Mouse (Mus musculus) E14TG2a.4 (cell line): ENCODE data around the gene Zcchc7.
A peak's percentile ranks its signal among the peaks of the same experiment; 100 is the strongest.

ENCODE experiments used
- H3K27me3 ChIP-seq: 2 replicates; pipeline ENCODE4 v1.6.1; 2014; ENCODE audit warnings: low read length, control low read depth; ENCODE audit not compliant: insufficient read depth
- H3K36me3 ChIP-seq: 2 replicates; pipeline ENCODE4 v1.6.1; 2014; ENCODE audit warnings: low read length, control low read depth; ENCODE audit not compliant: insufficient read depth
- H3K4me1 ChIP-seq: replicated peaks from 2 replicates; pipeline ENCODE4 v1.6.1; 2014; ENCODE audit warnings: low read depth, low read length, control low read depth
- H3K4me3 ChIP-seq: replicated peaks from 2 replicates; pipeline ENCODE4 v1.5.1; 2014; ENCODE audit warnings: mild to moderate bottlenecking, low read length
- H3K9me3 ChIP-seq: 2 replicates; pipeline ENCODE4 v1.6.1; 2014; ENCODE audit warnings: low read length, control low read depth
- CTCF ChIP-seq: conservative IDR thresholded peaks from 2 replicates; pipeline ENCODE4 v1.5.1; 2014; ENCODE audit warnings: low read length
- POU5F1 ChIP-seq: IDR thresholded peaks from 2 replicates; pipeline ENCODE4 v1.6.1; 2014; ENCODE audit warnings: low read length, borderline replicate concordance

The Zcchc7 gene

DNA sequence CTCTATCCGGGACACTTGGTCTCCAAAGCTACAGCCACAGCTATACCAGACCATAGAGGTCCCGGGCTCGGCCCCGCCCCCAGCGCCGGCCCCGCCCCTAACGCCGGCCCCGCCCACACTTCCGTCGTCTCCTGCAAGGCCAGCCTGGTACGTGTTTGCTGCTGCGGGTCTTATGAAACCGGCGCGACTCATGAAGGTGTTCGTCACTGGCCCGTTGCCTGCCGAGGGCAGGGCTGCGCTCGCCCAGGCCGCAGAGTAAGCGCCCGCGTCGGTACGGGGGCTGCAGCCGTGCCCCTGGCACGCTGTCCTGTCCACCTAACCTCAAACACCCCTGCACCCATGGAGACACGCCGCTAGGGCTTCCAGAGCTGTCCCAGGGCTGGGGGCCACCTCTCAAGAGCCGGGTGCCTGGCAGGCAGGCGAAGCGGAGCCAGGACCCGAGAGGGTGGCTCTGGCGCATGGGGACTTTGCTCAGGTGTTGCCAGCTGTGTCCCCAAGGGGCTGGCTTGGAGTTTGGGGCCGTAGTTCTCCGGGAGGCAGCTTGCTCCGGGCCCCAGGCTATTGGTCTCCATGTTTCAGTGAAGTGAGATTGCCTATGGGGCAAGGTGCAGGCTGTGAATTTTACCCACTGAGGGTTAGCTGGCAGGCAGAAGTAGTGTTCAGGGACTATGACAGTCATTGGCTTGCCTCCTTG lies 225.8 kb downstream of the Zcchc7 start, which contains the start of gene Grhpr:
Gene Grhpr (plus strand): TSS at position 116 of the 694 bp plus-strand sequence.
- H3K27me3 ChIP-seq: no peaks in the 10 kb centered on the region
- peaks cover 40% of the 10 kb centered on the region for H3K36me3 ChIP-seq
- H3K9me3 ChIP-seq: no peaks in the 10 kb centered on the region
- TF ChIP-seq CTCF (no peak), POU5F1 (no peak)
- peak within 1 kb of the TSS; percentile 91 for H3K4me3 ChIP-seq
- peaks cover 59% of the 10 kb centered on the region for H3K4me1 ChIP-seq
